Mouse (Mus musculus) heart, embryonic 10.5 days (tissue): ENCODE measurements around the gene Zc3h18. TPM values are rescaled to one million over a fixed set of nuclear protein-coding genes. Genes with fewer than 3 reads are reported as not detected.
A peak's percentile ranks its signal among the peaks of the same experiment; 100 is the strongest.

Source experiments
- DNase-seq: peaks from one replicate; pipeline ENCODE4 v3.0.0-alpha.2; 2017; ENCODE audit warnings: low spot score
- H3K27ac ChIP-seq: fragments of 300-500 bp; sonication (generic); 2 replicates; pipeline ENCODE4 v1.5.1; 2016; ENCODE audit warnings: mild to moderate bottlenecking
- H3K27me3 ChIP-seq: fragments of 300-500 bp; sonication (generic); 2 replicates; pipeline ENCODE4 v1.6.1; 2016; ENCODE audit warnings: mild to moderate bottlenecking; ENCODE audit not compliant: poor library complexity, insufficient read depth, severe bottlenecking
- H3K36me3 ChIP-seq: fragments of 300-500 bp; sonication (generic); 2 replicates; pipeline ENCODE4 v1.6.1; 2016; ENCODE audit warnings: mild to moderate bottlenecking, moderate library complexity
- H3K4me1 ChIP-seq: fragments of 300-500 bp; sonication (generic); 2 replicates; pipeline ENCODE4 v1.6.1; 2016; ENCODE audit warnings: mild to moderate bottlenecking
- H3K4me3 ChIP-seq: fragments of 300-500 bp; sonication (generic); 2 replicates; pipeline ENCODE4 v1.5.1; 2016; ENCODE audit warnings: mild to moderate bottlenecking, moderate library complexity
- H3K9me3 ChIP-seq: fragments of 300-500 bp; sonication (generic); 2 replicates; pipeline ENCODE4 v1.6.1; 2016; ENCODE audit warnings: mild to moderate bottlenecking, moderate library complexity
- WGBS: fragments of 180-500 bp; shearing (Covaris S2); methylation state at CpG from one replicate; pipeline ENCODE4 v1.1.7; 2016; 5-methylcytosine and 5-hydroxymethylcytosine counted together
- polyA plus RNA-seq: library from polyadenylated mRNA; unstranded; fragments of >200 nt; fragmentation: Nextera tagmentation; extraction: Ambion mirVana; gene quantifications from 2 replicates; pipeline ENCODE4 v1.2.1, GENCODE M21; 2016

Zc3h18 gene
- polyA plus RNA-seq, 1 experiment from 2014 or later = 51.0 TPM

DNA sequence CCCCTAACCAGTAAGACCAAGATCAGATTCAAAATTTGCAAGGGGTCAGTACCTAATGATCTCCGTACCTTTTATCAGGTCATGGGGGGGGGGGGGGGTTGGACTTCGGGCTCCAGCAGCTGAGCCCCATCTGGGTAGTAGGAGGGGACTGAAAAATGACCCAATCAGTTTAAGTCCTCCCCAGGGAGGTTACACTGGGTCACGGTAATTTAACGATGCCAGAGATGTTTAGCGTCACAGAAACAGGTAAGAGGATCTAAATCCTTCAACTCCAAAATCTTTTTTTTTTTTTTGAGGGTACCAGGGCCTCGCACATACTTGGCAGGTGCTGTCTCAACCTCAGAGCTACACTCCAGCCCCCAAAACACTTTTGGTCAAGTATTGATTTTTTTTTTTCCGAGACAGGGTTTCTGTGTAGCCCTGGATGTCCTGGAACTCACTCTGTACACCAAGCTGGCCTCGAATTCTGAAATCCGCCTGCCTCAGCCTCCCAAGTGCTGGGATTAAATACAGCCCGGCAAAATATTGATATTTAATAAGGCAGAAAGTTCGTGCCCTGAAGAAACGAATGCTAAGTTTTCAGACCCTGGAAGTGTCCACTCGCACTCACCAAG, 551 bp upstream of the Zc3h18 start:
- no peaks in the 10 kb centered on the region for H3K27me3 ChIP-seq
- peak overlapping the region; percentile 91 for H3K4me3 ChIP-seq
- peaks cover 28% of the 10 kb centered on the region for H3K36me3 ChIP-seq
- DNase-seq = no peak
- WGBS = 26% methylated on average over 13 of the region's 13 CpGs
- no peaks in the 10 kb centered on the region for H3K9me3 ChIP-seq
- H3K4me1 ChIP-seq = peaks cover 25% of the 10 kb centered on the region
- H3K27ac ChIP-seq = peak overlapping the region; percentile 96

DNA sequence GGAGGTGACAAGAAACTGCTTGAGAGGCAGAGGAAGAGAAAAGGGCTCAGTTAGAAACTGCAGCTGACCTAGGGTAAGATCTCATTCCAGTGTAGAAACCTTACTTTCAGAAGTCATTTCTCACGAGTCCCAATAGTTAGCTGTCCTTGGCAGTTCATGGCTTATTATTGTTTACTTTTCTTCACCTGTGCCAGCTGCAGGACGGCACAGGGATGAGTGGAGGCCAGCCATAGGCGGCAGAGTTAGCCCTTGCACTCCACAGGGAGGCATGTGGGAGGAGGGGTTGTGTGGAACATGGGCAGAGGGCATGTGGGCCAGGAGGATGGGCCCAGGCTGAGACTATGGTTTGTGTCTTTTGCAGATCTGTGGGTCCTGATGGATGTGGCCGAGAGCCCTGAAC, 6.6 kb downstream of the Zc3h18 start:
- H3K36me3 ChIP-seq = peaks cover 88% of the 10 kb centered on the region
- no peak overlapping the region for H3K27ac ChIP-seq
- no peaks in the 10 kb centered on the region for H3K9me3 ChIP-seq
- peaks cover 6% of the 10 kb centered on the region; the same call in 1 of the 2 replicates for H3K4me1 ChIP-seq
- H3K27me3 ChIP-seq = no peaks in the 10 kb centered on the region
- 88% methylated on average over 4 of the region's 4 CpGs for WGBS
- H3K4me3 ChIP-seq = no peak overlapping the region
- DNase-seq = no peak

DNA sequence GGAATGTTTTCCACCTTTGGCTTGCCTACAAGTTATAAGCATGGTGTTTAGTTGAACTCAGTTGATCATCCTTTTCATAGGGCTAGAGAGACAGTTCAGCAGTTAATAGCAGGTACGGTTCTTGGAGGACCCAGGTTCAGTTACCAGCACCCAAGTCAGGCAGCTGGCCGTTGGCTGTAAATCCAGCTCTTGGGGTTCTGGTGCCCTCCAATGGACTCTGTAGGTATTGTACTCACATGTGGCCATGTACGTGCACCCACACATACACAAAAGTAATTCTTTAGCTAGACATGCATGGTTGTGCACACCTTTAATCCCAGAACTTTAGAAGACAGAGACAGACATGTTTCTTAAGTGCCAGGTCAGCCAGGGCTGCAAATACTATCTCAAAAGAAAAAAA, 12.9 kb downstream of the Zc3h18 start:
- no peak for DNase-seq
- Histone ChIP-seq H3K36me3 (peaks cover 95% of the 10 kb centered on the region), H3K4me1 (no peaks in the 10 kb centered on the region), H3K4me3 (no peak overlapping the region), H3K27me3 (no peaks in the 10 kb centered on the region), H3K27ac (no peak overlapping the region), H3K9me3 (no peaks in the 10 kb centered on the region)
- WGBS = 95% methylated on average over 3 of the region's 3 CpGs

DNA sequence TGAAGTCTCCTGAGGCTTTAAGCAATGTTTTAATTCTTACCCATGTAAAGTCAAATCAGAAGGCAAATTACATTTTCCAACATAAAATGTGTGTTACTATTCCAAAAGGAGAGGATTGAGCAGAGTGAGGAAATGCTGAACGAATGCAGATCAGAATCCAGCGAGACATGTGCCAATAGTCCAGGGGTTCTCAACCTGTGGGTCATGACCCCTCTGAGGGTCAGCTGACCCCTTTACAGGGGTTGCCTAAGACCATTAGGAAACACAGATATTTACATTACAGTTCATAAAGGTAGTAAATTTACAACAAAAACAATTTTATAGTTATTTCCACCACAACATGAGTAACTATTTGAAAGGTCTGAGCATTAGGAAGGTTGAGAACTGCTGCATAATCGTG, 14.3 kb downstream of the Zc3h18 start:
- no peaks in the 10 kb centered on the region for H3K9me3 ChIP-seq
- H3K27me3 ChIP-seq = no peaks in the 10 kb centered on the region
- no peak overlapping the region for H3K27ac ChIP-seq
- no peak for DNase-seq
- WGBS = 91% methylated on average over 3 of the region's 3 CpGs
- H3K4me3 ChIP-seq = no peak overlapping the region
- H3K36me3 ChIP-seq = peaks cover 91% of the 10 kb centered on the region
- H3K4me1 ChIP-seq = no peaks in the 10 kb centered on the region

DNA sequence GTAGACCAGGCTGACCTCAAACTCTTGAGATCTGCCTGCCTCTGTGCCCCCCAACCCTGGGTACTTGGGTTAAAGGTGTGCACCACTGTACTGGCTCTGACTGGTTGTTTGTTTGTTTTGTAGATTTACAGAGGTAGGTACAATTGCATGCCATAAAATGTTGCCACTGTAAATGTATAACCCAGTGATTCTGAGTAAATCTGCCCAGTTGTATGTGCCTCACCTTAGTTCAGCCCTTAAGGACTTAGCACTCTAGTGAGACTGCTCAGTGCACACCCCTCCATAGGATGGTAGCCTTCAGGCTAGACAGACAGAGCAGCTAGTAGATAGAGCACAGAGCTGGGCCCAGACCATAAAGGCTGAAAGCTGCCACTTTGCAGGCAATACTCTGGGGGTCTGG, 17.3 kb downstream of the Zc3h18 start:
- H3K4me3 ChIP-seq = no peak overlapping the region
- H3K27ac ChIP-seq = no peak overlapping the region
- DNase-seq = no peak
- H3K9me3 ChIP-seq = no peaks in the 10 kb centered on the region
- no peaks in the 10 kb centered on the region for H3K27me3 ChIP-seq
- peaks cover 85% of the 10 kb centered on the region for H3K36me3 ChIP-seq
- no peaks in the 10 kb centered on the region for H3K4me1 ChIP-seq

DNA sequence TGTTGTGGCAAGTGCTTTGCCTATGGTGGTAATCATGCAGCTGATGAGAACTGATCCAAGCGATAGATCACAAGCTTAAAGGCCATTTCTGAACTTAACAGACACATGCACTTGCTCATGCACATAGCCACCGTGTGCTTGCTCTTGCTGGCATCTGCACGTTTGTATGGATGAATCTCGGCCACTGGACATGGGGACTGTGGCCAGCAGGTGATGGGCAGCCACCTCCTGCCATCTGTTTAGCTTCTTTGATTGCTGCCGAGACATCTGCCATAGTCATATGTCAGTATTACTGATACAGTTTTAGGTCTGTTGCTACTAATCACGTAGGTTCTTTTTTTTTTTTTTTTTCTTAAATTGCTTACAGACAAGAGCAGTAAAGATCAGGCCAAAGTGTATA, 18.9 kb downstream of the Zc3h18 start:
- 91% methylated on average over 6 of the region's 6 CpGs for WGBS
- H3K27me3 ChIP-seq = no peaks in the 10 kb centered on the region
- no peaks in the 10 kb centered on the region for H3K4me1 ChIP-seq
- peaks cover 87% of the 10 kb centered on the region for H3K36me3 ChIP-seq
- H3K27ac ChIP-seq = no peak overlapping the region
- H3K4me3 ChIP-seq = no peak overlapping the region
- H3K9me3 ChIP-seq = no peaks in the 10 kb centered on the region
- DNase-seq = no peak

DNA sequence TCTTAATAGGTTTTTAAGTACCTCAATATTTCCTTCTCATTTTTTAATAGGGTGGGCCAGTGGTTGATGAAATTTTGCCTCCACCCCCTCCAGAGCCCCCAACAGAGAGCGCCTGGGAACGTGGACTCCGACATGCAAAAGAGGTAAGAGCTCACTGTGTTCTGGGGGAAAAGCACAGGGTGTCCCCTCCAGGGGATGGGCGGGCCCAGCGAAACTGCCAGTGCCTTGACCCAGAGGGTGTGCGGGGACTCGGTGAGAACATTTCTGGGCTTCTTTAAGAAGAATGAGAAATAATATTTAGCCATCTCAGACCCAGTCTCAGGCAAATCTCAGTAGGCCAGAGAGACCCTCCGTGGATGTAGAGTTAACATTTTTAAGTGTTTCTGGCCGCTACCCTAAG, 21.8 kb downstream of the Zc3h18 start:
- 95% methylated on average over 9 of the region's 9 CpGs for WGBS
- H3K4me3 ChIP-seq = no peak overlapping the region
- no peak overlapping the region for H3K27ac ChIP-seq
- peaks cover 90% of the 10 kb centered on the region for H3K36me3 ChIP-seq
- H3K9me3 ChIP-seq = no peaks in the 10 kb centered on the region
- DNase-seq = no peak
- H3K4me1 ChIP-seq = no peaks in the 10 kb centered on the region
- H3K27me3 ChIP-seq = no peaks in the 10 kb centered on the region

DNA sequence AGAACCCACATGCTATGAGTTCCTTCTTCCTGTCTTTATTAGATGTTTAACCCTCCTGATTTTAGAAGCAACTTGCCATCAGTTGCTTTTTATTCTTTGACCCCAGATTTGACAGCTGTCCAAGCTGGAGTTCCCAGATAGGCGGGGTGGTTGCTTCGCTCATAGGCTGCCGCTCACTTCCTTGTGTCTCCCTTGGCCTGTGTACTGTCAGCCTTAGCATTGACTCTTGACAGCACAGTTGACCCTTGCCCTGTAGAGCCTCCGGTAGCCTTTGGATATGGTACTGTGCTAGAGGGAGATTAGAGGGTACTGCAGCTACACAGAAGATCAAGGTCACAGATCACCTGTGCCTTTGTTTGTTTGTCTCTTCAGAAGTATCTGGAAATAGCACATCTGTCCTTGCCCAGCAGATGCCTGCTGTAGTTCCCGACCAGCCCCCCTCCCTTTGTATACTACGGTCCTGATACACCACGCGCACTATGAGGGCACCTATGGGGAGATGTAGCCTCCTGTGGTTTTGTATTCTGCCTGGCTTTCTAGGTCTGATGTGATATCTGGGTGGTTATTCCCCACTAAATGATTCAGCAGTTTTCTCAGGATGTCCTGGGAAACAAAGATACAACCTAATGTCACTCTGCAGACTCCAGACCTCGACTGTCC, 28.9 kb downstream of the Zc3h18 start:
- Histone ChIP-seq H3K36me3 (peaks cover 99% of the 10 kb centered on the region), H3K27me3 (no peaks in the 10 kb centered on the region)

DNA sequence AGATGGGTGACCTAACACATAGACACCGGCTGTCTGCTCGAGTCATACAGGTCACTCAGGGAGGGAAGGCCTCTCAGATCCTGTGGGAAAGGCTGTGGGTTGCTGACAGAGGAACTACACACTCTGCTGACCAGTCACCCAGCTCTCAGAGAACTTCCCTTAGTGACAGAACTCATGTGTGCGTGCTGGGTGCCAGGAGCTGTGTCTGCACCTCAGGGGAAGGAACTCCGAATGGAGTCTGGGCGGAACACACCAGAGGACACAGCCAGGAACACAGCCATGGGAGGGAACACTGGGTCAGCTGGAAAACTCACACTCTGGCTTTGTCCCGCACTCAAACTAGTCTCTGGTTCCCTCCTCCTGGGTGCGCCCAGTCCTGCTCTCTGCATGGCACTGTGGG, 31.3 kb downstream of the Zc3h18 start:
- H3K4me1 ChIP-seq = peaks cover 14% of the 10 kb centered on the region; the same call in 1 of the 2 replicates
- no peaks in the 10 kb centered on the region for H3K27me3 ChIP-seq
- peaks cover 99% of the 10 kb centered on the region for H3K36me3 ChIP-seq
- no peak overlapping the region for H3K27ac ChIP-seq
- H3K9me3 ChIP-seq = no peaks in the 10 kb centered on the region
- 94% methylated on average over 7 of the region's 7 CpGs for WGBS
- no peak overlapping the region for H3K4me3 ChIP-seq
- no peak for DNase-seq

More for the DNA sequence above, 28.9 kb downstream of the Zc3h18 start:
- Histone ChIP-seq H3K27ac (no peak overlapping the region; the same call in 1 of the 2 replicates), H3K4me1 (peaks cover 14% of the 10 kb centered on the region; the same call in 1 of the 2 replicates), H3K9me3 (no peaks in the 10 kb centered on the region), H3K4me3 (no peak overlapping the region)
- 64% methylated on average over 9 of the region's 9 CpGs for WGBS
- DNase-seq = no peak

DNA sequence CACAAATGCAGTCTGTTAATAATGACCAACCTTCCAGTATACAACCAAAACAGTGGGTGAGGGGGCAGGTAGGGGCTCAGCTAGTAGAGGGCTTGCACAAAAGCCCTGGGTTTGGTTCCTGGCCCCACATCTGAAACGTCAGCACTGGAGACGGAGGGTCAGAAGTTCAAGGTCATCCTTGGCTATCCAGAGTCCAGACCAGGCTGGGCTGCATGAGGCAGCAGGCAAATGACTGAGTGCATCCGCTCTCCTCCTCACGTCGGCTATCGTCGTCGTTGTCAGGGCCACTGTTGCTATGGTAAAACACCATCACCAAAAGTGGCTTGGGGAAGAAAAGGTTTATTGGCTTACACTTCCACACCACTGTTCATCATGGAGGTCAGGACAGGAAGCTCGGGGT, 37.9 kb downstream of the Zc3h18 start:
- H3K9me3 ChIP-seq = no peaks in the 10 kb centered on the region
- H3K27me3 ChIP-seq = no peaks in the 10 kb centered on the region
- DNase-seq = no peak
- no peak overlapping the region for H3K4me3 ChIP-seq
- no peak overlapping the region for H3K27ac ChIP-seq
- no peaks in the 10 kb centered on the region for H3K4me1 ChIP-seq
- WGBS = 86% methylated on average over 9 of the region's 9 CpGs
- H3K36me3 ChIP-seq = peaks cover 99% of the 10 kb centered on the region

DNA sequence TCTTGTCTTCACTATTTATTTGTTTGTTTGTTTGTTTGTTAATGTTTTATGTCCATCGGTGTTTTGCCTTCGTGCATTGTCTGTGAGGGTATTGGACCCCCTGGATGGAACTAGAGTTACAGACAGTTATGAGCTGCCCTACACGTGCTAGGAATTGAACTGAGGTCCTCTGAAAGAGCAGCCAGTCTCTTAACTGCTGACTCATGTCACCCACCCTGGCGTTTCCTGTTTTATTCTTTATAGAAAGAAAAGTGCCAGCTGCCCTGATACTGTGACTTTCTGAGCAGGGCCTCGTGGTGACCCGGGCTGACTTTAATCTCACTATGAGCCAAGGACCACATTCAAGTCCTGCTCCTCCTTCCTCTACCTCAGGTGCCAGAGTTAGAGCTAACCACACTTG, 39.1 kb downstream of the Zc3h18 start:
- 88% methylated on average over 6 of the region's 6 CpGs for WGBS
- H3K36me3 ChIP-seq = peaks cover 89% of the 10 kb centered on the region

DNA sequence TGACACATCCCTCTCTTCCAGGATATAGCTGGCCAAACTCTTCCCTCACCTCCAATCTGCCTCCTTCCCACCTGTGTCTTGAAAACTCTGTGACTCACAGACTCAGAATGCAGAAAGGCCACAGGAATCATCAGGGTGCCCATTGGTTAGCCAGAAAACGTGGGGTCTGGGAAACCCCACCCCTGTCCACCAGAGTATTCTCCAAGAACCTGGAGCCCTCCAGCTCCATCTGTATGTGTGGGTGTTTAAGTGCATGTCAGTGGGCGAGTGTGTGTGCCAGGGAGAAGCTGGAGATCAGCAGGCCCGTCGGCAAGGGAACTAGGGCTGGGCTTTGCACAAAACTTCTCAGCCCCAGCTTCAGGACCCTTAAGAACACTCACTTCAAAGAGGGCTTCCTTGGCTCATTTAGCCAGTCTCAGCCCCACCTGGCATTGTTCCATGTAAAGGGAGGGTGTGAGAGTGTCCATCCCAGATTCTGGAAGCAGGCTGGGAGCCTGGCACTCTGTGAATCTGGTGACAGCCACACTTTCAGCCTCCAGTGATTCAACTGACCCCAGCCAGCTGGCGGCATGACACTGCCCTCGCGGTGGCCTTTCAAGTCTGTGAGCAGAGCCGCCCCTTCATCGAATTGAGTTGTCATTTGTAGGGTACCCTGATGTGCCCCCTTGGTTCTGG, 43.6 kb downstream of the Zc3h18 start:
- Histone ChIP-seq H3K36me3 (peaks cover 57% of the 10 kb centered on the region), H3K4me3 (no peak overlapping the region), H3K9me3 (no peaks in the 10 kb centered on the region), H3K27me3 (no peaks in the 10 kb centered on the region), H3K4me1 (peaks cover 15% of the 10 kb centered on the region; the same call in 1 of the 2 replicates), H3K27ac (no peak overlapping the region)
- WGBS = 68% methylated on average over 9 of the region's 9 CpGs
- no peak for DNase-seq

More for the DNA sequence above, 39.1 kb downstream of the Zc3h18 start:
- Histone ChIP-seq H3K27me3 (no peaks in the 10 kb centered on the region), H3K27ac (no peak overlapping the region), H3K9me3 (no peaks in the 10 kb centered on the region), H3K4me3 (no peak overlapping the region), H3K4me1 (peaks cover 7% of the 10 kb centered on the region; the same call in 1 of the 2 replicates)
- DNase-seq = no peak

DNA sequence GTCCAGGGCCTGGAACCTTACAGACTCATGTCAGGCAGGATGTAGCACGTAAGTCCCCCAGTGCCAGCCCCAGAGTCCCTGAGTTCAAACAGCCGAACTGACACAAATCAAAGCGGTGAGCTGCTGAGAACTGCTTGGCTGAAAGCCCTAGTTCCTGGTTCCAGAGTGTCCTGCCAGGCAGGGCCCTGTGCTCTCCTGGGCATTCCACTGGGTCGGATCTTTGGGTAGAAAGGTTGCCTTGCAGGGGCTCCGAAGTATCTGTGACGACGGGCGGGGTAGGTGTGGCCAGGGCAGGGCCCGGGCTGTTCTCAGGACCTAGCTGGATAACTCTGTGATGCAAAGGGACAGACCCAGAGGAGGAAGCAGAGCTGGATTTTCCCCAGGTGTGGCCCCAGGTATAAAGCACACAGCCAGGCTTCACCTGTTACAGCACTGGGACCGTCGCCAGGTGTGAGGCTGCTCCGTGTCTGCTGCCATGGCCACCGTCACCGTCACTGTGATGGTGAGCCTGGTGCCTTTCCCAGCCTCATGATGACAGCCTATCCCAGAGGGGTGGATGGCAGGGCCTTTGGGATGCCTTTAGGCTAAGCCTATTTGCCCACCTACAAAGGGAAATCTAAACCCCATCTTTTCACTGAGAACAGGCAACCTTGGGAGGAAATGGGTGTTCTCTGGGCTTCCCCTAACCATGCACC, 45.1 kb downstream of the Zc3h18 start, which contains the start of gene Il17c:
TSS of gene Il17c (plus strand) at position 645 of the 695 bp plus-strand sequence.
- Histone ChIP-seq H3K9me3 (no peaks in the 10 kb centered on the region), H3K4me1 (peaks cover 18% of the 10 kb centered on the region; the same call in 1 of the 2 replicates), H3K27ac (no peak within 1 kb of the TSS), H3K27me3 (no peaks in the 10 kb centered on the region), H3K36me3 (peaks cover 51% of the 10 kb centered on the region), H3K4me3 (no peak within 1 kb of the TSS)
- WGBS = 79% methylated on average over 14 of the region's 14 CpGs
- DNase-seq = no peak
